Mouse (Mus musculus) midbrain, embryonic 16.5 days (tissue): ENCODE results near the gene Abca1. TPM values are rescaled to one million over a fixed set of nuclear protein-coding genes. Genes with fewer than 3 reads are reported as not detected.

ENCODE experiments used
- ATAC-seq: fragments of 200-750 bp; cut with Nextera tagmentation; 2 replicates; pipeline ENCODE4 v1.8.0; 2017; ENCODE audit warnings: moderate TSS enrichment
- H3K27ac ChIP-seq: fragments of 300-500 bp; sonication (generic); 2 replicates; pipeline ENCODE4 v1.5.1; 2014; ENCODE audit warnings: mild to moderate bottlenecking, low read length, mixed read lengths
- H3K27me3 ChIP-seq: fragments of 300-500 bp; sonication (generic); 2 replicates; pipeline ENCODE4 v1.6.1; 2014; ENCODE audit warnings: low read depth, low read length, mixed read lengths; ENCODE audit not compliant: control insufficient read depth, insufficient read depth
- H3K36me3 ChIP-seq: fragments of 300-500 bp; sonication (generic); 2 replicates; pipeline ENCODE4 v1.6.1; 2014; ENCODE audit warnings: mild to moderate bottlenecking, low read length, moderate library complexity, mixed read lengths; ENCODE audit not compliant: control insufficient read depth, insufficient read depth
- H3K4me1 ChIP-seq: fragments of 300-500 bp; sonication (generic); 2 replicates; pipeline ENCODE4 v1.6.1; 2014; ENCODE audit warnings: mild to moderate bottlenecking, low read length, mixed read lengths; ENCODE audit not compliant: control insufficient read depth, insufficient read depth
- H3K4me2 ChIP-seq: fragments of 300-500 bp; sonication (generic); 2 replicates; pipeline ENCODE4 v1.6.1; 2014; ENCODE audit warnings: mild to moderate bottlenecking, low read length, mixed read lengths
- H3K4me3 ChIP-seq: fragments of 300-500 bp; sonication (generic); 2 replicates; pipeline ENCODE4 v1.5.1; 2014; ENCODE audit warnings: low read depth, mild to moderate bottlenecking, low read length, moderate library complexity, mixed read lengths
- H3K9ac ChIP-seq: fragments of 300-500 bp; sonication (generic); 2 replicates; pipeline ENCODE4 v1.6.1; 2014; ENCODE audit warnings: low read depth, low read length, mixed read lengths
- H3K9me3 ChIP-seq: fragments of 300-500 bp; sonication (generic); replicated peaks from 2 replicates; pipeline ENCODE4 v1.6.1; 2014; ENCODE audit warnings: mild to moderate bottlenecking, low read length, mixed read lengths; ENCODE audit not compliant: control insufficient read depth, poor library complexity, severe bottlenecking
- WGBS: fragments of 180-500 bp; shearing (Covaris S2); extraction: QIAGEN DNeasy Blood & Tissue Kit; methylation state at CpG from one replicate; pipeline ENCODE4 v1.1.7; 2014; 5-methylcytosine and 5-hydroxymethylcytosine counted together
- polyA plus RNA-seq: library from polyadenylated mRNA; unstranded; fragments of >200 nt; fragmentation: Nextera tagmentation; extraction: Ambion mirVana; gene quantifications from 2 replicates; pipeline ENCODE4 v1.2.1, GENCODE M21; 2015

The Abca1 gene
- polyA plus RNA-seq, 1 experiment from 2014 or later = 9.9 TPM

DNA sequence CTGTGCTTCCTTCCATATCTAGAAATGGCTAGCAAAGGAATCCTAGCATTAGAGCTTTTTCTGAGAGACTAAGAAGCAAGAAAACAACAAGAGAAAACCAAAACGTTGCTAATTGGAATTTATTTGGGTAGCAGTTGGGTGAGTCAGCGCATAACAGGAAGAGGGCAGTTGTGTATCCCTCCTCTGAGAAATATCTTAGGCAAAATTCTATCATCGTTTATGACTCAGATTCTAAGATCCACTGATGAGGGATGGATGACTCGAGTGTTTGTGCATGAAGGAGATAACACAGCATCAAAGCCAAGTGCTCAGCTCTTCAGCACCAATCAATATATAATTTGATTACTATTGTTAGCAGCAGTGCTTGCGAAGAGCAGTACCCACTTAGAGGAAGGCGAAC, 21.8 kb upstream of the Abca1 start:
- no peak for ATAC-seq
- 79% methylated on average over 6 of the region's 6 CpGs for WGBS

DNA sequence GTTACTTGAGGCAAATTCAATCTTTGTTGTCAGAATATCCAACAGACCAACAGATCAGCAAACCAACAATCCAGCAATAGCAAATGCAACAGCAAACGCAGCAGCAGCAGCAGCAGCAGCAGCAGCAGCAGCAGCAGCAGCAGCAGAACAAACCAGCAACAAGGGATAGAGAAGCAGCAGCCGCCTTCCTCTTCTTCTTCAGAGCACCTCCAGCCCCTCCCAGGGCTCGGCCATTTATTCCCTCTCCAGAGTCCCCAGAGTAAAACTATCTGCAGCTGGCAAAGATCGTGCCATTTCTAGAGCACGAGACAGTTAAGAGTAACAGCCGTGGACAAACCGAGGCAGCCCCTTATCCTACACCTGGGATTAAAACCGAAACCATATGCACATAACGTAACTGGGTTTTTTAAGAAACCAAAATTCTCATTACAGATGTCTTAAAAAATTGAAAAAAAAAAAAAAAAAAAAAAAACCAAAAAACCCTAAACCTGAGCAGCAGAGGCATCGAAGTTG, 19.7 kb upstream of the Abca1 start:
- Histone ChIP-seq H3K27me3 (no peaks in the 10 kb centered on the region), H3K9ac (no peak overlapping the region), H3K36me3 (no peaks in the 10 kb centered on the region), H3K27ac (no peak overlapping the region), H3K4me2 (no peak overlapping the region), H3K9me3 (no peaks in the 10 kb centered on the region), H3K4me1 (no peaks in the 10 kb centered on the region), H3K4me3 (no peak overlapping the region)
- WGBS = 78% methylated on average over 10 of the region's 10 CpGs
- no peak for ATAC-seq

More for the DNA sequence above, 21.8 kb upstream of the Abca1 start:
- no peaks in the 10 kb centered on the region for H3K9me3 ChIP-seq
- H3K4me2 ChIP-seq = no peak overlapping the region
- no peak overlapping the region for H3K27ac ChIP-seq
- no peaks in the 10 kb centered on the region for H3K4me1 ChIP-seq
- no peak overlapping the region for H3K9ac ChIP-seq
- no peak overlapping the region for H3K4me3 ChIP-seq
- H3K27me3 ChIP-seq = no peaks in the 10 kb centered on the region
- no peaks in the 10 kb centered on the region for H3K36me3 ChIP-seq

DNA sequence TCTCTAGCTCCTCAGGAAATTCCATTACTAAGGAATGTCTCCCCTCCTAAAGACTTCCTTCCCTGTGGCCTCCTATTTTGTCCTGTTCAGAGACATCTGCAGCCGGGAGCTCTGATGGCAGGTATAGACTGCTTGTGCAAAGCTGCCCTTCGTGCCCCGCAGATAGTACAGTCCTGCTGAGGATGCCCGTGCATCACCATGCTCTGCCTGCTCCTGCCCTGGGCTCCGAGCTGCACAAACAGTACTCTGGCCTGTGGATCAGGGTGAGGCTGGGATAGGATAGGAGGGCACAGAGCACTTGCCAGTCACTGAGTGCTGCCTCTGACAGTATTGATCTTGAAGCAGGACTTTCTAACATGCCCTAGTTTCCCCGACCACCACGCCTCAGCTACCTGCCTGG, 18.8 kb upstream of the Abca1 start:
- no peak overlapping the region for H3K4me2 ChIP-seq
- no peak overlapping the region for H3K4me3 ChIP-seq
- H3K36me3 ChIP-seq = no peaks in the 10 kb centered on the region
- H3K27ac ChIP-seq = no peak overlapping the region
- no peaks in the 10 kb centered on the region for H3K27me3 ChIP-seq
- H3K9me3 ChIP-seq = no peaks in the 10 kb centered on the region
- ATAC-seq = no peak
- H3K4me1 ChIP-seq = no peaks in the 10 kb centered on the region
- no peak overlapping the region for H3K9ac ChIP-seq
- 89% methylated on average over 7 of the region's 7 CpGs for WGBS

DNA sequence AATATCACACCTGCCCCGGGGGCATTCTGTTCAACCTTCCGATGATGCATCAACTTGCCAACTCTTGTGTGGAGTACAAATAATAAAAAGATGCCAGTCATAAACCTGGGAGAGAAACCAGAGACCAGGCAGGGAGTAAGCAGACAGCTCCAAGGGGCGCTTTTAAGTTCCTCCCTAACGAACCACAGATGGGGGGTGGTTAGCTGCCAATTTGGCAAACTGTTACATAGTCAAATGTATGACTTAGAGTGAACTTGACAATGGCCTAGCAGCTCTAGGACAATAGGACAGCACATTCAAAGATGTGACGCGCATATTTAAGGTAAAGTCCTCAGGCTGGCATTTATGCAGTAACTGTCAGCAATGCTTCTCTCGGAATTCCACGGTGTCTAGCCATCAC, 18.0 kb upstream of the Abca1 start:
- Histone ChIP-seq H3K27me3 (no peaks in the 10 kb centered on the region), H3K4me2 (no peak overlapping the region), H3K4me3 (no peak overlapping the region), H3K27ac (no peak overlapping the region), H3K9ac (no peak overlapping the region), H3K9me3 (no peaks in the 10 kb centered on the region), H3K4me1 (no peaks in the 10 kb centered on the region), H3K36me3 (no peaks in the 10 kb centered on the region)
- ATAC-seq = no peak
- WGBS = 84% methylated on average over 8 of the region's 8 CpGs

DNA sequence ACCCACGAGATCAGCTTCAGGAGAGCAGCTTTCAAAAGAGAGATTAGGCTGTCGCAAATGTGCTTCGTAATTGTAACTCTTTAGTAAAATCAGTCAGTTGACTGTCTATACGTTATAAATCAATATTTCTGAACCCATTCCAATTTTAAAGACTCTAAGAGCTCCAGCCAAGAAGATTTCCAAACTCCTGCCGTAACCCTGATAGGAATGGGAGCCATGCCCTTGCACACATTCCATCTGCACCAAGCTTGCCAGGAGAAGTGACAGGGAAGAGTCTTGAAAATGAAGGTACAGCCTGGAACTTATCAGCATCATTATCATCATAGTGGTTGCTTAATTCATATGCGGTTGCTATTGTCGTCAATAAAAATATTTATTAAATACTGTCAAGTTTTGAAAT, 15.2 kb upstream of the Abca1 start:
- no peaks in the 10 kb centered on the region for H3K4me1 ChIP-seq
- ATAC-seq = no peak
- H3K27ac ChIP-seq = no peak overlapping the region
- no peaks in the 10 kb centered on the region for H3K36me3 ChIP-seq
- 87% methylated on average over 7 of the region's 7 CpGs for WGBS
- H3K4me3 ChIP-seq = no peak overlapping the region
- no peak overlapping the region for H3K9ac ChIP-seq
- no peak overlapping the region for H3K4me2 ChIP-seq
- H3K9me3 ChIP-seq = no peaks in the 10 kb centered on the region
- H3K27me3 ChIP-seq = no peaks in the 10 kb centered on the region

DNA sequence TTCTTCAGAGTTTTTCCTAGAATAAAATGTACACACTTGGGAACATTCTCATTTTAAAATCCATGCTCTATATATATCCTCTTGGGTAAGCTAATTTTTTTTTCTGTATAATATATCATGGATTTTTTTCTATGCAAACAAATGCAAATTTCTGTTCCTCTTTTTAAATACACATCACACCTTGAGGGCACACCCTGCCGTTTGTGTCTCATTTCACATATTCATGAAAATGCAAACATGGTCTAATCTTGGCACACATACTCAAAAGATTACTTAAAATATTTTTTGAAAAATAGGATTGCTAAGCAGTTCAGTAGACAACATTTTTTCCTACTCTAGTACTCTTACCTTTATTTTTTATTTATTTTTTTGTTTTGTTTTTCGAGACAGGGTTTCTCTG, 10.7 kb upstream of the Abca1 start:
- no peak overlapping the region for H3K27ac ChIP-seq
- 67% methylated on average over 2 of the region's 2 CpGs for WGBS
- no peaks in the 10 kb centered on the region for H3K36me3 ChIP-seq
- no peak overlapping the region for H3K9ac ChIP-seq
- no peak for ATAC-seq
- no peak overlapping the region for H3K4me2 ChIP-seq
- H3K27me3 ChIP-seq = no peaks in the 10 kb centered on the region
- H3K4me1 ChIP-seq = no peaks in the 10 kb centered on the region
- no peaks in the 10 kb centered on the region for H3K9me3 ChIP-seq
- H3K4me3 ChIP-seq = no peak overlapping the region

DNA sequence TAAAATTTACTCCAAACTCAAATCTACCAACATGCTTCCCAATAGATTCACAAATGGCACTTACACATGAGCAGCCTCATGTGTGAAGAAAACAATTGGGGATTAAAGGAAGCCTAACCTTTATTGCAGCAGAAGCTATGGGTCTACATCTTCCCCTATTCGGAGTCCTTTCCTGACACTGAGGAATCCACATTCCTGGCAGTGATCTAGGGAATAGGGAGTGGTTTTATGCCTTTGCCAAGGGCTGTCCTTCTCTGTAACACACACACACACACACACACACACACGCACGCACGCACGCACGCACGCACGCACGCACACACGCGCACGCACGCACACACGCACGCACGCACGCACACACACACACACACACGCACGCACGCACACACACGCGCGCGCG, 5.5 kb upstream of the Abca1 start:
- 81% methylated on average over 1 of the region's 25 CpGs for WGBS
- Histone ChIP-seq H3K4me1 (no peaks in the 10 kb centered on the region), H3K27me3 (no peaks in the 10 kb centered on the region)

DNA sequence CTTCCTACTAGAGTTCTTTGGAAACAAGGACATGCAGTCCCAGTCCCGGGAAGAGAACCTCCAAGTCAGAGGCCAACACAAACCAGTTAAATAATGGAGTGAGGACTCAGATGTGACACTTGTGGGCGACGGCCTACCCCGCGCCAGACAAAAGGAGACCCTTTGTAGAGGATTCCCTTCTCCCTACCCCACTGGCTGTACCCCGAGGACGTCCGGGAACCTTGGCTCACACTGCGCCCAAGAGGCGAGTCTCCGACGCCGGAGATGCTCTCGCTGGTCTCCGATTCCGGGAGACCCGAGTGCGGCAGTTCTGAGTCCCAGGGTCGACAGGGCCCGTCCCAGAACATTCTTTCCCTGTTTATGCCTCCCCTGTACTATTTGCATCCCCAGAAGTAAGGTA, 519 bp downstream of the Abca1 start:
- Histone ChIP-seq H3K4me2 (peak overlapping the region; percentile 91), H3K27ac (peak overlapping the region; percentile 57), H3K4me1 (peaks cover 10% of the 10 kb centered on the region), H3K4me3 (peak overlapping the region; percentile 66), H3K27me3 (no peaks in the 10 kb centered on the region), H3K9me3 (no peaks in the 10 kb centered on the region), H3K36me3 (no peaks in the 10 kb centered on the region), H3K9ac (peak overlapping the region; percentile 60)
- under 1% methylated on average over 20 of the region's 20 CpGs for WGBS
- ATAC-seq = peak; percentile 37

More for the DNA sequence above, 5.5 kb upstream of the Abca1 start:
- no peak overlapping the region for H3K9ac ChIP-seq
- H3K27ac ChIP-seq = no peak overlapping the region
- H3K4me3 ChIP-seq = no peak overlapping the region
- H3K4me2 ChIP-seq = no peak overlapping the region
- no peaks in the 10 kb centered on the region for H3K36me3 ChIP-seq
- H3K9me3 ChIP-seq = no peaks in the 10 kb centered on the region
- ATAC-seq = no peak

DNA sequence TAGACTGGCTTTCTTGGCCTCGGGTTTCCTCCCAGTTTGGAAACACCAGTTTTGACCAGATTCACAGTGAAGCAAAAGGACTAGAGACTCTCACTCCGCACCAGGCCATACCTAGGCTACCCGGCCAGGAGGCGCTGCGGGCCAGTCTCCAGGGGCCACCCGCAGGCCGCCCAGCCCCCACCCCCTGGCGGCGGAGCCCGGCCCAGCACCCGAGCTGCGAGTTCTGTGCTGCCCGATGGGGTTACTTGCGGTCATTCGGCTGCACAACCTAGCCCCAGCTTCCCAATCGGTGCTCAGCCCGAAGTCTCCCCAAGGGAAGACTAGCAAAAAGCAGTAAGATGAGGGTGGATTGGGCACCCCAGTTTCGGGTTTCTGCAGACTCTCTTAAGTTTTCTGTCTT, 1.1 kb downstream of the Abca1 start:
- Histone ChIP-seq H3K36me3 (no peaks in the 10 kb centered on the region), H3K9me3 (no peaks in the 10 kb centered on the region), H3K4me2 (peak overlapping the region; percentile 91), H3K4me3 (peak overlapping the region; percentile 66), H3K9ac (peak overlapping the region; percentile 60), H3K4me1 (peaks cover 13% of the 10 kb centered on the region), H3K27me3 (no peaks in the 10 kb centered on the region), H3K27ac (peak overlapping the region; percentile 57; the same call in 1 of the 2 replicates)
- WGBS = 2% methylated on average over 18 of the region's 18 CpGs
- ATAC-seq = peak; percentile 49; the same call in 1 of the 2 replicates
